Mouse (Mus musculus) liver, embryonic 14.5 days (tissue): Measurements from ENCODE around the gene Cadm4. TPM values are rescaled to one million over a fixed set of nuclear protein-coding genes. Genes with fewer than 3 reads are reported as not detected.
A peak's percentile ranks its signal among the peaks of the same experiment; 100 is the strongest.

Experiments used
- ATAC-seq: fragments of 200-750 bp; cut with Nextera tagmentation; 2 replicates; pipeline ENCODE4 v1.8.0; 2017; ENCODE audit warnings: moderate number of reproducible peaks, mild to moderate bottlenecking, moderate library complexity; ENCODE audit not compliant: insufficient read depth
- DNase-seq, 3 experiments: peaks; one replicate each; pipeline ENCODE4 v3.0.0-alpha.2; 2012 to 2013; ENCODE audit warnings: low read depth in 3 of 3, low spot score in 3 of 3
- H3K27ac ChIP-seq: fragments of 300-500 bp; sonication (generic); 2 replicates; pipeline ENCODE4 v1.5.1; 2014; ENCODE audit warnings: moderate library complexity, mild to moderate bottlenecking, control low read depth, inconsistent platforms
- H3K27me3 ChIP-seq: fragments of 300-500 bp; sonication (generic); 2 replicates; pipeline ENCODE4 v1.6.1; 2014; ENCODE audit warnings: mild to moderate bottlenecking, low read length, moderate library complexity; ENCODE audit not compliant: control insufficient read depth, insufficient read depth
- H3K36me3 ChIP-seq: fragments of 300-500 bp; sonication (generic); replicated peaks from 2 replicates; pipeline ENCODE4 v1.6.1; 2014; ENCODE audit warnings: low read depth; ENCODE audit not compliant: control insufficient read depth, insufficient read depth
- H3K4me1 ChIP-seq, 2 experiments: fragments of 200-500 bp in 1 of 2; fragments of 300-500 bp in 1 of 2; sonication (generic) in 1 of 2; replicated peaks; 2 replicates each; pipeline ENCODE4 v1.6.1; 2012 to 2014; ENCODE audit warnings: antibody characterized with exemption in 1 of 2, inconsistent platforms in 1 of 2, low read length in 1 of 2; ENCODE audit not compliant: control insufficient read depth in 2 of 2, insufficient read depth in 2 of 2
- H3K4me2 ChIP-seq: fragments of 300-500 bp; sonication (generic); 2 replicates; pipeline ENCODE4 v1.6.1; 2014; ENCODE audit warnings: low read depth, mild to moderate bottlenecking, control low read depth, moderate library complexity
- H3K4me3 ChIP-seq, 2 experiments: fragments of 200-500 bp in 1 of 2; fragments of 300-500 bp in 1 of 2; sonication (generic) in 1 of 2; 2 replicates each; pipeline ENCODE4 v1.5.1; 2012 to 2014; ENCODE audit warnings: low read depth in 2 of 2, low read length in 2 of 2, mild to moderate bottlenecking in 2 of 2, control low read depth in 1 of 2, inconsistent platforms in 1 of 2, moderate library complexity in 1 of 2; ENCODE audit not compliant: insufficient read depth in 1 of 2
- H3K9ac ChIP-seq: fragments of 300-500 bp; sonication (generic); replicated peaks from 2 replicates; pipeline ENCODE4 v1.6.1; 2014; ENCODE audit warnings: mild to moderate bottlenecking, control low read depth, moderate library complexity
- H3K9me3 ChIP-seq: fragments of 300-500 bp; sonication (generic); 2 replicates; pipeline ENCODE4 v1.6.1; 2016; ENCODE audit warnings: low read length, mixed read lengths; ENCODE audit not compliant: control insufficient read depth
- CTCF ChIP-seq: IDR thresholded peaks from 2 replicates; pipeline ENCODE4 v1.5.1; 2016; ENCODE audit warnings: antibody characterized with exemption, low read depth, control low read depth
- EP300 ChIP-seq: IDR thresholded peaks from 2 replicates; pipeline ENCODE4 v1.6.1; 2016; ENCODE audit warnings: antibody characterized with exemption, low read depth
- WGBS: fragments of 180-500 bp; shearing (Covaris S2); extraction: QIAGEN DNeasy Blood & Tissue Kit; methylation state at CpG from one replicate; pipeline ENCODE4 v1.1.7; 2014; ENCODE audit not compliant: insufficient replicate concordance; 5-methylcytosine and 5-hydroxymethylcytosine counted together
- polyA plus RNA-seq, 2 experiments: library from polyadenylated mRNA; depleted of rRNA in 1 of 2; stranded (reverse) in 1 of 2; unstranded in 1 of 2; fragments of >200 nt; fragmentation: Nextera tagmentation in 1 of 2; extraction: Ambion mirVana in 1 of 2; gene quantifications; 2 replicates each; pipeline versions ENCODE4 v1.2.1 to v1.2.3; 2012 to 2014

Gene Cadm4
- polyA plus RNA-seq, 2 experiments = 0.05 to 0.48 TPM

DNA sequence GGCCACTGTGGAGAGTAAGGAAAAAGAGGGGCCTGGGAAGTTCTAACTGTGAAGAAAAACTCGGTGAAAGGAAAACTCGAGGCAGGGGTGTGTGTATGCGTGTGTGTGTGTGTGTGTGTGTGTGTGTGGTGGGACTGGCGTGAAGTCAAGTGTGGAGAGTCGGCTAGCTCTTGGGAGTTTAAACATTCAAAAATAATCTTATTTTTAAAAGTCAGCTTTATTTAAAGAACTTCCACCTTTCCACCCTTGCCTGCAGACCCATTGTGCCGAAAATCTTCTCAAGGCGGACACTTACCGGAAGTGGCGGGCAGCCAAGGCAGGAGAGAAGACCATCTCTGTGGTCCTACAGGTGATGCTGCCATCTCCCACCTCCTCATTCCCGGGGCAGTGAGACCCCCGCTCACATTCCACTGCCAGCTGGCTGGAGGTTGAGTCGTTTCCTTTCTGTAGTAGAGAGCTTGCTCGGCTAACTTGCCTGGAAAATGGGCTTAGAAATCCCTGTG is 65.8 kb downstream of the Cadm4 start:
- TF ChIP-seq EP300 (no peak), CTCF (no peak)
- peaks cover 0 to 12% of the 10 kb centered on the region in 2 experiments; a peak in 3 of 4 replicates for H3K4me1 ChIP-seq
- peak overlapping the region; percentile 33 for H3K27ac ChIP-seq
- ATAC-seq = no peak
- H3K27me3 ChIP-seq = no peaks in the 10 kb centered on the region
- H3K9ac ChIP-seq = peak overlapping the region; percentile 89
- peak overlapping the region; percentile 87 for H3K4me2 ChIP-seq
- H3K36me3 ChIP-seq = peaks cover 2% of the 10 kb centered on the region
- 27% methylated on average over 13 of the region's 13 CpGs for WGBS
- no peaks in the 10 kb centered on the region for H3K9me3 ChIP-seq
- DNase-seq = no peak
- H3K4me3 ChIP-seq = peak overlapping the region; percentile 92 to 93

DNA sequence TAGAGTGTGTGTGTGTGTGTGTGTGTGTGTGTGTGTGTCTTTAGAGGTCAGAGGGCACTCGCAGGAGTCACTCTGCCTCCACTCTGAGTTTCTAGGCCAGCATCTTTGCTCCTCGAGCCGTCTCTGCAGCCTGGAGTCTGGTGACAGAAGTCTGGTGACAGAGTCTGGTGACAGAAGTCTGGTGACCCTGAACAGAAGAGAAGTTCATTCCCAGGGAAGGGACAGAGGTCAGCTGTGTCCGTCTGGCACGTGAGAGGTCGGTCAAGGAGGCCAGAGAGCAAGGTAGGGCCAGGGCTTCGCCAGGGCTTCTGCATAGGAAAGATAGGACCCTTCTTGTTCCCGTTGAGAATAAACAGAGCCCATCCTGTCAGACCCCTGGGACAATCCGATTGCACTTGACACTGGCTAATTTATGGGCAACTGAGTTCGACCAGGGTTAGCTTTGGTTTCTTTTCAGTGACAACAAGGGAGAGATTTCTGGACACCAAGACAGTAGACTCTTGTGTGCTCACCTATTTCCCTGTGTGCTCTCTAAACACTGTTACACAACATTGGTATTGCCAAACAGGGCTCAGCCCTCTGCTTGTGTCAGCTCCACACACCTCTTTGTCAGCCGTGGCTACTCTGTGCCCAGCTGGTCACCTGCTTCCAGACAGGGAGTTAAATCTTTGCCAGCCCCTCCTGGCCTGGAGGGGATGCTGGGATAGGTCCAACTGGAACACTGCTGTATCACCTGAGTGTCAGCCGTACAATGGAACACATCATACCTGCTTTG is 70.3 kb downstream of the Cadm4 start:
- DNase-seq = no peak
- Histone ChIP-seq H3K27ac (no peak overlapping the region), H3K9ac (no peak overlapping the region), H3K36me3 (peaks cover 2% of the 10 kb centered on the region), H3K4me3 (no peak overlapping the region), H3K27me3 (no peaks in the 10 kb centered on the region), H3K9me3 (no peaks in the 10 kb centered on the region), H3K4me1 (peaks cover 0 to 7% of the 10 kb centered on the region in 2 experiments; a peak in 2 of 4 replicates), H3K4me2 (no peak overlapping the region)
- 69% methylated on average over 12 of the region's 12 CpGs for WGBS
- TF ChIP-seq EP300 (no peak), CTCF (no peak)
- peak; percentile 77 for ATAC-seq

Other genes with a start within 250 kb of the Cadm4 start
- 0.80 and 0.97 TPM in 2 replicates for gene Zfp109, start 244.5 kb upstream of the Cadm4 start, polyA plus RNA-seq (2012; rRNA removed)
- gene Zfp109, start 244.5 kb upstream of the Cadm4 start, polyA plus RNA-seq (2014; fragmentation: Nextera tagmentation; extraction: Ambion mirVana) = 0.65 and 0.73 TPM in 2 replicates
- 0.21 and 0.26 TPM in 2 replicates for gene Zfp108, start 227.2 kb upstream of the Cadm4 start, polyA plus RNA-seq (2012; rRNA removed)
- gene Zfp108, start 227.2 kb upstream of the Cadm4 start, polyA plus RNA-seq (2014; fragmentation: Nextera tagmentation; extraction: Ambion mirVana) = 0.09 and 0.54 TPM in 2 replicates
- 0.58 and 7.6 TPM in 2 replicates for gene Zfp93, start 211.6 kb upstream of the Cadm4 start, polyA plus RNA-seq (2012; rRNA removed)
- gene Zfp93, start 211.6 kb upstream of the Cadm4 start, polyA plus RNA-seq (2014; fragmentation: Nextera tagmentation; extraction: Ambion mirVana) = 0.75 and 1.3 TPM in 2 replicates
- gene Zfp61, start 180.8 kb upstream of the Cadm4 start, polyA plus RNA-seq (2012; rRNA removed) = 2.3 and 2.6 TPM in 2 replicates
- 1.6 and 2.1 TPM in 2 replicates for gene Zfp61, start 180.8 kb upstream of the Cadm4 start, polyA plus RNA-seq (2014; fragmentation: Nextera tagmentation; extraction: Ambion mirVana)
- gene Zfp94, start 165.4 kb upstream of the Cadm4 start, polyA plus RNA-seq (2012; rRNA removed) = 1.5 and 1.8 TPM in 2 replicates
- 1.4 TPM in 2 replicates for gene Zfp94, start 165.4 kb upstream of the Cadm4 start, polyA plus RNA-seq (2014; fragmentation: Nextera tagmentation; extraction: Ambion mirVana)
- 0.11 TPM in 1 of 2 replicates, not detected in the other for gene Tescl, start 148.1 kb upstream of the Cadm4 start, polyA plus RNA-seq (2012; rRNA removed)
- gene Tescl, start 148.1 kb upstream of the Cadm4 start, polyA plus RNA-seq (2014; fragmentation: Nextera tagmentation; extraction: Ambion mirVana) = not detected in 2 replicates
- not detected in 2 replicates for gene Lypd5, start 132.8 kb upstream of the Cadm4 start, polyA plus RNA-seq (2012; rRNA removed)
- gene Lypd5, start 132.8 kb upstream of the Cadm4 start, polyA plus RNA-seq (2014; fragmentation: Nextera tagmentation; extraction: Ambion mirVana) = not detected in 2 replicates
- gene Kcnn4, start 111.8 kb upstream of the Cadm4 start, polyA plus RNA-seq (2012; rRNA removed) = 112 and 113 TPM in 2 replicates
- gene Kcnn4, start 111.8 kb upstream of the Cadm4 start, polyA plus RNA-seq (2014; fragmentation: Nextera tagmentation; extraction: Ambion mirVana) = 90.2 and 112 TPM in 2 replicates
- 20.6 and 22.2 TPM in 2 replicates for gene Smg9, start 82.4 kb upstream of the Cadm4 start, polyA plus RNA-seq (2012; rRNA removed)
- 11.2 and 11.8 TPM in 2 replicates for gene Smg9, start 82.4 kb upstream of the Cadm4 start, polyA plus RNA-seq (2014; fragmentation: Nextera tagmentation; extraction: Ambion mirVana)
- not detected in 2 replicates for gene Irgc1, start 29.7 kb upstream of the Cadm4 start, polyA plus RNA-seq (2012; rRNA removed)
- not detected in 2 replicates for gene Irgc1, start 29.7 kb upstream of the Cadm4 start, polyA plus RNA-seq (2014; fragmentation: Nextera tagmentation; extraction: Ambion mirVana)
- 1.7 and 2.1 TPM in 2 replicates for gene Plaur, start 19.5 kb upstream of the Cadm4 start, polyA plus RNA-seq (2012; rRNA removed)
- gene Plaur, start 19.5 kb upstream of the Cadm4 start, polyA plus RNA-seq (2014; fragmentation: Nextera tagmentation; extraction: Ambion mirVana) = 2.7 and 3.5 TPM in 2 replicates
- 3.8 and 4.0 TPM in 2 replicates for gene Zfp428, start 25.0 kb downstream of the Cadm4 start, polyA plus RNA-seq (2012; rRNA removed)
- 2.3 TPM in 2 replicates for gene Zfp428, start 25.0 kb downstream of the Cadm4 start, polyA plus RNA-seq (2014; fragmentation: Nextera tagmentation; extraction: Ambion mirVana)
- gene AC161166.1, start 30.4 kb downstream of the Cadm4 start, polyA plus RNA-seq (2012; rRNA removed) = not detected in 2 replicates
- gene AC161166.1, start 30.4 kb downstream of the Cadm4 start, polyA plus RNA-seq (2014; fragmentation: Nextera tagmentation; extraction: Ambion mirVana) = not detected in 2 replicates
- gene Irgq, start 48.7 kb downstream of the Cadm4 start, polyA plus RNA-seq (2012; rRNA removed) = 1.7 and 1.8 TPM in 2 replicates
- 1.0 and 1.6 TPM in 2 replicates for gene Irgq, start 48.7 kb downstream of the Cadm4 start, polyA plus RNA-seq (2014; fragmentation: Nextera tagmentation; extraction: Ambion mirVana)
- gene Pinlyp, start 64.1 kb downstream of the Cadm4 start, polyA plus RNA-seq (2012; rRNA removed) = not detected in 2 replicates
- gene Pinlyp, start 64.1 kb downstream of the Cadm4 start, polyA plus RNA-seq (2014; fragmentation: Nextera tagmentation; extraction: Ambion mirVana) = not detected in 2 replicates
- 27.8 and 28.8 TPM in 2 replicates for gene Xrcc1, start 64.3 kb downstream of the Cadm4 start, polyA plus RNA-seq (2012; rRNA removed)
- gene Xrcc1, start 64.3 kb downstream of the Cadm4 start, polyA plus RNA-seq (2014; fragmentation: Nextera tagmentation; extraction: Ambion mirVana) = 27.3 and 40.9 TPM in 2 replicates
- 14.8 and 16.5 TPM in 2 replicates for gene Ethe1, start 105.5 kb downstream of the Cadm4 start, polyA plus RNA-seq (2012; rRNA removed)
- 24.8 and 27.3 TPM in 2 replicates for gene Ethe1, start 105.5 kb downstream of the Cadm4 start, polyA plus RNA-seq (2014; fragmentation: Nextera tagmentation; extraction: Ambion mirVana)
- 0.09 and 0.11 TPM in 2 replicates for gene Zfp575, start 105.6 kb downstream of the Cadm4 start, polyA plus RNA-seq (2012; rRNA removed)
- gene Zfp575, start 105.6 kb downstream of the Cadm4 start, polyA plus RNA-seq (2014; fragmentation: Nextera tagmentation; extraction: Ambion mirVana) = 0.04 TPM in 1 of 2 replicates, not detected in the other
- 0.38 and 0.59 TPM in 2 replicates for gene Phldb3, start 128.7 kb downstream of the Cadm4 start, polyA plus RNA-seq (2012; rRNA removed)
- gene Phldb3, start 128.7 kb downstream of the Cadm4 start, polyA plus RNA-seq (2014; fragmentation: Nextera tagmentation; extraction: Ambion mirVana) = 0.06 and 0.15 TPM in 2 replicates
- 0.03 TPM in 1 of 2 replicates, not detected in the other for gene Lypd3, start 154.5 kb downstream of the Cadm4 start, polyA plus RNA-seq (2012; rRNA removed)
- gene Lypd3, start 154.5 kb downstream of the Cadm4 start, polyA plus RNA-seq (2014; fragmentation: Nextera tagmentation; extraction: Ambion mirVana) = not detected in 2 replicates
- gene Tex101, start 194.7 kb downstream of the Cadm4 start, polyA plus RNA-seq (2012; rRNA removed) = not detected in 2 replicates
- not detected in 2 replicates for gene Tex101, start 194.7 kb downstream of the Cadm4 start, polyA plus RNA-seq (2014; fragmentation: Nextera tagmentation; extraction: Ambion mirVana)
- not detected in 2 replicates for gene BC049730, start 227.2 kb downstream of the Cadm4 start, polyA plus RNA-seq (2012; rRNA removed)
- gene BC049730, start 227.2 kb downstream of the Cadm4 start, polyA plus RNA-seq (2014; fragmentation: Nextera tagmentation; extraction: Ambion mirVana) = not detected in 2 replicates
- not detected in 2 replicates for gene Gm4763, start 244.9 kb downstream of the Cadm4 start, polyA plus RNA-seq (2012; rRNA removed)
- gene Gm4763, start 244.9 kb downstream of the Cadm4 start, polyA plus RNA-seq (2014; fragmentation: Nextera tagmentation; extraction: Ambion mirVana) = not detected in 2 replicates